Mouse (Mus musculus) kidney, adult 8-10 months (tissue): ENCODE measurements around the gene Cxcl14.

Experiments used
- DNase-seq, 2 experiments: peaks; one replicate each; pipeline ENCODE4 v3.0.0; 2022

The Cxcl14 gene

DNA sequence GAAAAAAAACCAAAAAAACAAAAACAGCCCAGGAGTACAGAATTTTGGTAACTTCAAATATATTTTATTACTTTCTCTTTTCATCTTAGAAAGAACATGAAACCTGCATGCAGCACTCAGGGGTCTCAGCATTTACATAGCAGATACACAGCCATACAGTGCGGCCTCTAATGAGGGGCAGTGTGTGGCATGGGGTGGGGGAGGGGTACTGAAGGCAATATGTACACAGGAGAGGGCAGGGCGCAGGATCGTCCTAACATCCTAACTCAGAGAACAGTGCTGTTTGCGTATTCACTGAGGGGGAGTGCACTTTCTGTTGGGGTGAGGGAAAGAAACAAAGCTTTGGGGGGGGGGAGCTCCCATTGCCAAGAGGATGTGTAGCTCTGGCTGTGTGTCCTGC lies 7.8 kb downstream of the Cxcl14 start:
- no peak for DNase-seq

DNA sequence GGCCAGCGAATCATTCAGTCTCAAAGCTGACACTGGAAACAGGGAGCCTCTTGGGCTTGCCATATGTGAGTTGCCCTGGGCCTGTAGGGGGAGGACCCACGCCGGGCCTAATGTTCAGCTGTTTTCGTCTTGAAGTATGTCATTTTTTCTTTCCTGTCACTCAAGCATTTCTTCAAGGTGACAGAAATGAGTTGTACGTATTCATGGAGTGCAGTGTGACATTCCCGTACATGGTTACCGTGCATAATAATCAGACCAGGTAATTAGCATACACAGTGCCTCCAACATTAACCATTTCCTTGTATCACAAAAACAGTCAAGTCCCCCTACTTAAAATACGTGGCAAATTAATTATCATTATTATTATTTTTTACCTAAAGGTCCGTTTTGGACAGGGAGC lies 9.3 kb downstream of the Cxcl14 start:
- DNase-seq: no peak

DNA sequence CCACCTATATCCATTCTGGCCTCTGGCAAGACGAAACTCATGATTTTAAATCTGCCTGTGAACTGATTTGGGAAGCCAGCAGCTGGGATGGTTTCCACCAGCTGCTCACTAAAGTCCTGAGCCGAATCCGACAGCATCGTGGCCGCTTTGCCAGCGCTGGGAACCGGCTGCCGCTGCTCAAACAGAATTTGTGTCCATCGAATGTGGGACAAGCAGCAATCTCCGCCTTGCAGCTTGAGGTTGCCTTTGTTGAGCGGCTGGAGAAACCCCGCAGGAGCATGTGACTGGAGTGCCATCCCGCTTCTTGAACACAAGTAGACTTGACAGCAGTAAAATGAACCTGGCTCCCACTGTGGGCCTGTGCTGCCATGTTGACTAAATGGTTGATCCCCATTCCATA lies 13.0 kb downstream of the Cxcl14 start:
- no peak for DNase-seq

DNA sequence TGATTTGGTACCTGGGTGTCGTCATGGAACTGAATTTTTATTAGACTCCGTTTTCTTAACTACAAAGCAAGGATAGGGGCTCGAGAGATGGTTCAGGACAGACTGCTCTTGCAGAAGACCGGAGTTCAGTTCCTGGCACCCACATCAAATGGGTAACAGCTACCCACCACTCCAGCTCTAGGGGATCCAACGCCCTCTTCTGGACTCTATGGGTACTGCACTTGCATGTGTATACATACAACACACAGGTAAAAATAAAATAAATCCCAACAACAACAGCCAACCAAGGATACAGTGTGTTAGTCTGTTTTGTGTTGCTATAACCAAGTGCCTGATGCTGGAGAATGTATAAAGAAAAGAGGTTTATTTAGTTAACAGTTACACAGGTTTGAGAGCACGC lies 16.0 kb downstream of the Cxcl14 start:
- DNase-seq: no peak

- DNase-seq: peak; percentile 51 to 79
Observed at GRCm38 (mm10) chr13:56279439-56279838, 16.9 kb downstream of the Cxcl14 start.

DNA sequence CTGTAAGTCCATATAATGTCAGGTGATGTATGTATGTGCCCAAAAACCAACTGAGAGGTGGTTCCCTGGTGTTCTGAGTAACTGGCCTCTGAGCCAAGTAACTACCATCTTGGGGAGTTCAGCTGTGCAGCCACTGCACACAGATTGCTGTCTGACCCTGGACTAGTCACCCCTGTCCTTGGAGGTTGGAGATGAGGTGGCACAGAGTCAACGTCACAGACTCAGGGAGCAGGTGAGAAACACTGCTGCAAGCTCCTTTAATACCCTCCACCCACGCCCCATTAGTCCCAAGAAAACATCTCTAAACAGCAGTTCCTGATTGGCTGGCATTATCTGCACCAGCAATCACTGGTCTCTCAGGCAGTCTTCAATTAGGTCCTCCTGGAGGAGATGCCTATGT lies 21.2 kb downstream of the Cxcl14 start:
- DNase-seq: no peak

DNA sequence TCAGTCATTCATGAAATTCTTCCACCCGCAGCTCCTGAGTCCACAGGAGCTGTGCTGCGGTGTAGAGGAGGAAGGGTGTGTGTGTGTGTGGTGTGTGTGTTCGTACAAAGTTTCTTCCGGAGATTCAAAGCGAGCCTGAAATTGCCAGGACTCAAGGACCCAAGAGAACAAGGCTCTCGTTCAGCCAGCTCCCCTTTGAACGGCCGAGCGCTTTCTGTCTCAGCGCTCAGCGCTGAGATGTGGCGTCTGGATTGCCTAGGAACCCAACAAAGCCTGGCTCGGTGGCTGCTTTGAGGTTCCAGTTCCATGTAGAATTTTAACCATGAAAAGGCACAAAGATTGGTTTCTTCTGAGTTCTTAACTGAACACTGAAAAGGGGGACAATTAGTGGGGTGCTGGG lies 26.2 kb downstream of the Cxcl14 start:
- no peak for DNase-seq

DNA sequence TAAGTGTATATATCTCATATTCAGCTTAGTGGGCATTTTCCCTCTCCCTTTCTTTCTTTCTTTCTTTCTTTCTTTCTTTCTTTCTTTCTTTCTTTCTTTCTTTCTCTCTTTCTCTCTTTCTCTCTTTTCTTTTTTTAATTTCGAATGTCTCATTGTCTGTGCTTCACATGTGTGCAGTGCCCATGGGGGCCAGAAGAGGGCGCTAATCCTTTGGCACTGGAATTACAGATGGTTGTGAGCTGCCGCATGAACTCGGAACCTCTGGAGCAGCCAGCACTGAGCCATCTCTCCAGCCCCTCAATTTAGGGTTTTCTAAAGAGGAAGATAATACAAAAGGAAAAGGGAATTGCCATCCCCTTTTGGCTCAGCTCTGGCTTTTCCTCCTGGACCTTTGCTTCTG lies 29.0 kb downstream of the Cxcl14 start:
- DNase-seq: no peak

DNA sequence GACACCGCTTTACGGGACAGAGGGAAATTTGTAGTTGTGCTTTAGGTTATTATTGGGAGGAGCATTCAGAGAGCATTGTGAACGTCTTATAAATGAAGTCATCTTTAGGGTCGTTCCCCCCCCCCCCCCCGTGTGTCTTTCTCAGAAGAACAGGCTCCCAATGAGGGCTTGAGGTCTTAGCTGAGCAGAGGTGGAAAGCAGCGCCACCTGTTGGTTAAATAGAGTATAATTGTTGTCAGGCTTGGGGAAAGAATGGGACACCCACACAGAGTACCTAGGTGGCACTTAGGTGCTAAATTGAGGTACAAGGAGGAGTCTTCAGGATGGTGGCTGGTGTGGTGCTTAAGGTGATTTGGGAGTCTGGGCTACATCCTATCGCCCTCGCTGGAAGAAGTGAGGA lies 29.9 kb downstream of the Cxcl14 start:
- peak in 1 of 2 experiments; percentile 18 for DNase-seq

DNA sequence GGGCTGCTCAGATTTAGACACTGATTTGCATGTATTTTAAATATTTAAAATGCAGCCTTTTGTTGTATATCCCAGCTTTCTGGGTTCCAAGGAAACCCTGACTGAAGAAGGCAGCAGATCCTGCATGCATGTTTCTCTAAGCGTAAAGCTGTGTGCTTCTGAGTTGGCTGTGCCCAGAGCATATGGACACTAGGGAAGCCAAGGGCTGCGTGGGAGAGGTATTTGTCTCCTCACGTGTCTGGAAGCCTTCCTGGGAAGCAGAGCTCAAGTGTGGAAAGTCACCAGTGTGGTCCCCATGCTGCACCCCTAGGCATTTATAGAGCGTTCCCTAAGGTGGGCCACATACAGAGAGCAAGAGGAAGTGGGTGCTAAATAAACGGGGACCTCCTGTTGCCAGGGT lies 30.7 kb downstream of the Cxcl14 start:
- DNase-seq: no peak

GRCm38 (mm10) chr13:56262269-56262668 lies 34.1 kb downstream of the Cxcl14 start:
- no peak for DNase-seq

DNA sequence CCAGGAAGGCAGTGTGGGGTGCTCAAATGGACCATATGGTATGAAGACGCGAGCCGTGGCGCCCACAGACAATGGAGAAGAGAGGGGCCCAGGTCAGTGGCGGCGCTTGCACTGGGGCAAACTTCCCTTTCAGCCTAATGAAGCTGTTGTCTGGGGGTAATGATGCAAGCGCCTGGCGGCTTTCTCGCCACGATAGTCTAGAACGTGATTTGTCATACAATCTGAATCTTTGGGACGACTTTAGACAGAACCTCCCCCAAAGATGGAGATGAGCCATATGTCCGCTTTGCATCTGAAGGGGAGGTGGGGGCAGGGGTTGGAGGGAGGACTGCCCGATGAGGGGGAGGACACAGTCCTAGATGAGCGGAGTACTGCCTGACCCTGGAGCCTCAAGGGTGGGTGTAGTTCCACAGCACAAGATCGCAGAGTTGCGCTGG lies 36.0 kb downstream of the Cxcl14 start:
- DNase-seq: no peak

DNA sequence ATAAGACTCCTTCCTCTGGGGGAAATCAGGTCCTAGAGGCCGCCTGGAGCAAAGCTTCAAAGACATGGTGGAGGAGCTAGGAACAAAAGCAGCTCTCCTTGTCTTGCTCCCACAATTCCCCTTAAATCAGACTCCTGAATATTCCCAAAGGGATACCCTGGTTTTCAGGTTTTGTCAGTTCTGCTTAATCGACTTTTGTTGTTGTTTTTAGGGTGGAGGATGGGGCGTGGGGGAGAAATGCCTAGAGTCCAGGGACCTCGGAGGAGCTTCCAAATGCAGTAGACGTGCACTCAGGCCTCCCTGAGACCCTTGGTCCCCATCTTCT lies 36.5 kb downstream of the Cxcl14 start:
- no peak for DNase-seq

GRCm38 (mm10) chr13:56259021-56259925 lies 37.1 kb downstream of the Cxcl14 start:
- DNase-seq: no peak

DNA sequence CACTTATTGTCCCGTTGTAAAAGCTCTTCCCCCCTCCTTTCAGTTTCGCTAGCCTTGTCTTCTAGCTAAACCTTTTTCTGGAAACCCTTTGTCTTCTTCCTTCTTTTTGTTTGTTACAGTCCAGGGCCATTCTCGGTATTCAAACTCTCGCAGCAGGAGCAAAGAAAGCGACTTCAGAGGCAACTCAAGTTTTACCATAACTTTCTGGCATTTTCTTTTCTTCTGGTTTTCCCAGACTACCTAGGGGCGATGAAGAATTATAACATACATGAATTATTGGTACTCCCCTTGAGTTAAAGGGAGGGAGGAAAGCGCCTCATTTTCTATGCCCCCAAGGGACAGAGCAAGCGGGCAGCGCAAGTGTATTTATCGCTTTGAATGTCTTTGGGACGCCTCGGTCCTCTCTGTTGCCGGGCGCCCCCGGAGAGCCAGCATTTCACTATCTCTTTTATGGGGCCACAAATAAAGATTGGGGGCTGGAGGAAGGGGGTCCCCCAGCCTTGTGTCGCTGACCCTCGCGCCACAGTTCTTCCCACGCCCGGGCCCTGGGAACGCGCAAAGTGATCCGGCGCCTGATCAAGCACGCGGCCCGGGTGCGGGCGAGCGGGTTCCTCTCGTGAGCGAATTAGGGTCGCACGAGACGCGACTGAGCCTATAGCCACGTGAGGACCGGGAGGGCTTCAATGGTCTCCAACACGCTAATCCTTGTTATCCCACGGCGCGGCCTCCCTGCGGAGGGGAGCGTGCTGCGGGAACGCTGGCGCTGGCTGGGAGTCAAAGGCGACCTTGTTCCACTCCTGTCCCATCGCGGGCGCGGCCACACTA lies 37.9 kb downstream of the Cxcl14 start:
- DNase-seq: no peak

- no peak for DNase-seq
Observed at GRCm38 (mm10) chr13:56257469-56258153, 38.7 kb downstream of the Cxcl14 start.

- DNase-seq: no peak
Observed at GRCm38 (mm10) chr13:56256716-56257299, 39.5 kb downstream of the Cxcl14 start.

DNA sequence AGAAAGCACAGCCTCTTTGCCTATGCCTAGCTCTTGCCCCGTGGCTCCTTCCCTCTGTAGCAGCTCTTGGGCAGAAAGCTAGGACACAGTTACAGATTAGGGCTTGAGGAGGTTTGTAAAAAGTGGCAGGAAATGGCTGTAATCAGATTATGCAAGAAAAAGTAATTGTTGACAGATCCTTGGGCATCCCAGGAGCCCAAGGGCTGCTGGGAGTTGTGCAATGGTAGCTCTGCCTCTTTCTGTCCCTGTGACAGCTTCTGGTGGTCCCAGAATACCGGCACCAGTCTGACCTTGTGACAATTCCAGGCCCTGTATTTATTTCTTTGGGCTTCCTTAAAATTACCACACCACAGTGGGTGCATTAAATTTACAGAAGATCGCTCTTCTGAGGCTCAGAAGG lies 43.0 kb downstream of the Cxcl14 start:
- DNase-seq: no peak

- DNase-seq: no peak
Observed at GRCm38 (mm10) chr13:56252783-56253182, 43.6 kb downstream of the Cxcl14 start.

GRCm38 (mm10) chr13:56251924-56252619 lies 44.3 kb downstream of the Cxcl14 start, which contains the start of gene Neurog1:
Gene Neurog1 (minus strand): TSS chr13:56252163.
- DNase-seq: no peak

DNA sequence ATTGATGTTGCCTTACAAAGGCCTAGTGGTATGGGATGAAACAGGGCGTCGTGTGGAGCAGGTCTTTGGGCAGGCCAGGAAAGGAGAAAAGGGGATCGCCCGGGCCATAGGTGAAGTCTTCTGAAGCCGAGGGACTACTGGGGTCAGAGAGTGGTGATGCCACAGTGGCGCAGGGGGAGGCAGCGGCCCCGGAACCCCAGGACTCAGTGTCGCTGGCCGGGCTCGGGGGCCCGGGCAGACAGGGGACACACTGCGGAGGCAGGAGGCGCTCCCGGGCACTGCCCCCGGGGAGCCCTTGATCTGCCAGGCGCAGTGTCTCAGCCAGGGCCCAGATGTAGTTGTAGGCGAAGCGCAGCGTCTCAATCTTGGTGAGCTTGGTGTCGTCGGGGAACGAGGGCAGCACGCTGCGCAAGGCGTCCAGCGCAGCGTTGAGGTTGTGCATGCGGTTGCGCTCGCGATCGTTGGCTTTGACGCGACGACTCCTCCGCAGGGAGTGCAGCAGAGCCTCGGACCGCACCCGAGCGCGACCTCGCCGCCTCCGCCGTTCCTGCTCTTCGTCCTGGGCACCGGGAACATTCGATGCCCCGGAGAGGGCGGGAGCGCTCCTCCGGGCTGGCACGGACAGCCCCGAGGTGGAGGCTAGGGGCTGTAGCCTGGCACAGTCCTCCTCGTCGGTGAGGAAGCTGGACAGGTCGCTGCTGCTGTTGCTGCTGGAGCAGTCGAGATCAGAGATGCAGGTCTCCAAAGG lies 45.0 kb downstream of the Cxcl14 start:
- DNase-seq: no peak
